In genomic region chr2:64059477-64059876, GRCm38 (mm10) we compare ENCODE assay signal across 25 mouse cellular contexts. TPM values are rescaled to one million over a fixed set of nuclear protein-coding genes. Genes with fewer than 3 reads are reported as not detected.
DNase-seq lines count a peak whose midpoint lies in the region; ATAC-seq and TF ChIP-seq lines count a peak whose summit lies in the region.
"Had no signal": no experiment of that assay in that cellular context is flagged by ENCODE, and none has a peak within 500 bp of the region (broad histone marks: within the 10 kb centered on the region; RNA-seq: fewer than 3 reads in every experiment).

No protein-coding gene starts in this region.

- ATAC-seq in heart, embryonic 16.5 days (replicated peaks; ENCODE audit: extremely low read depth, insufficient read depth, low FRiP score): peak; percentile 11; the same call in 1 of the 2 replicates
- no peak for ATAC-seq in heart, embryonic 11.5 days (replicated peaks; ENCODE audit: insufficient number of reproducible peaks, low FRiP score, low TSS enrichment)
- ATAC-seq in liver, postnatal 0 days: peak; percentile 85
- ATAC-seq in neural tube, embryonic 15.5 days (ENCODE audit: low FRiP score): no peak
- ATAC-seq: forebrain, postnatal 0 days; hindbrain, embryonic 16.5 days; intestine, embryonic 15.5 days; midbrain, embryonic 16.5 days had no signal

- peaks cover 17% of the 10 kb centered on the region for H3K4me1 ChIP-seq in heart, embryonic 16.5 days (ENCODE audit: control insufficient read depth, insufficient read depth, low read length)
- peaks cover 22% of the 10 kb centered on the region for H3K4me1 ChIP-seq in heart, embryonic 11.5 days (ENCODE audit: control insufficient read depth, insufficient read depth, low read length)
- H3K4me1 ChIP-seq in lung, adult 2 months (ENCODE audit: control insufficient read depth, insufficient read depth, low read length): no peaks in the 10 kb centered on the region; the same call in none of the 2 replicates
- H3K4me1 ChIP-seq in liver, postnatal 0 days (ENCODE audit: insufficient read depth): no peaks in the 10 kb centered on the region
- H3K4me1 ChIP-seq in neural tube, embryonic 15.5 days: no peaks in the 10 kb centered on the region
- H3K4me1 ChIP-seq: hindbrain, embryonic 10.5 days; intestine, embryonic 15.5 days; stomach, embryonic 15.5 days had no signal

- TF ChIP-seq CTCF in lung, adult 2 months (IDR thresholded peaks at IDR 0.05; ENCODE audit: insufficient read depth, low read length): no peak
- TF ChIP-seq CTCF in liver, postnatal 0 days (IDR thresholded peaks at IDR 0.05; ENCODE audit: low read depth): no peak

- no peak overlapping the region for H3K9ac ChIP-seq in heart, embryonic 16.5 days (ENCODE audit: low read length)
- H3K9ac ChIP-seq in heart, embryonic 11.5 days (ENCODE audit: low read depth, low read length): no peak overlapping the region
- no peak overlapping the region for H3K9ac ChIP-seq in liver, postnatal 0 days (replicated peaks)
- H3K9ac ChIP-seq in neural tube, embryonic 15.5 days (replicated peaks): no peak overlapping the region
- H3K9ac ChIP-seq: forebrain, postnatal 0 days; intestine, embryonic 15.5 days; liver, embryonic 14.5 days; neural tube, embryonic 13.5 days; stomach, embryonic 15.5 days had no signal

- 66% methylated on average over 5 of the region's 5 CpGs for WGBS in heart, embryonic 16.5 days
- 62% methylated on average over 5 of the region's 5 CpGs for WGBS in heart, embryonic 11.5 days (ENCODE audit: insufficient replicate concordance)
- 71% methylated on average over 5 of the region's 5 CpGs for WGBS in lung, adult 2 months
- WGBS in liver, postnatal 0 days (ENCODE audit: insufficient replicate concordance): 62% methylated on average over 5 of the region's 5 CpGs
- 87% methylated on average over 5 of the region's 5 CpGs for whole genome bisulfite sequencing in neural tube, embryonic 15.5 days

- DNase-seq in kidney, adult 9 months: peak; percentile 85
- no peak for DNase-seq in kidney, postnatal 4 days
- peak; percentile 32 for DNase-seq in lung, postnatal 36 days
- no peak for DNase-seq in lung, adult 2 months
- peak; percentile 15 for DNase-seq in liver, postnatal 0 days
- DNase-seq: adrenal gland, adult 2 months; cerebellum, adult 11 months; cerebellum, postnatal 10 days; forebrain, postnatal 0 days; gastrocnemius, postnatal 25 days; thymus, postnatal 25 days had no signal

- no peak overlapping the region for H3K4me3 ChIP-seq in heart, embryonic 16.5 days (ENCODE audit: low read length)
- no peak overlapping the region for H3K4me3 ChIP-seq in heart, embryonic 11.5 days (ENCODE audit: low read depth, low read length)
- no peak overlapping the region for H3K4me3 ChIP-seq in lung, adult 2 months (replicated peaks; ENCODE audit: extremely low read depth, low read depth, low read length)
- H3K4me3 ChIP-seq in liver, postnatal 0 days (ENCODE audit: low read depth, low read length): no peak overlapping the region
- no peak overlapping the region for H3K4me3 ChIP-seq in neural tube, embryonic 15.5 days (replicated peaks)
- H3K4me3 ChIP-seq: hindbrain, embryonic 10.5 days; intestine, embryonic 15.5 days; layer of hippocampus, adult 2 months; limb, embryonic 10.5 days; myocyte; neural tube, embryonic 13.5 days; stomach, embryonic 15.5 days had no signal

- 0 out of 2 replicates have a peak overlapping the region, but pooled peaks have one; percentile 40 for H3K27ac ChIP-seq in heart, embryonic 16.5 days (ENCODE audit: low read length)
- no peak overlapping the region for H3K27ac ChIP-seq in heart, embryonic 11.5 days (ENCODE audit: low read depth, low read length)
- peak overlapping the region; percentile 82 for H3K27ac ChIP-seq in liver, postnatal 0 days (ENCODE audit: low read depth)
- no peak overlapping the region for H3K27ac ChIP-seq in neural tube, embryonic 15.5 days (replicated peaks)
- H3K27ac ChIP-seq: hindbrain, embryonic 10.5 days; intestine, embryonic 15.5 days; layer of hippocampus, adult 2 months; limb, embryonic 10.5 days; liver, embryonic 14.5 days; macrophage; neural tube, embryonic 13.5 days; stomach, embryonic 15.5 days had no signal

- TF ChIP-seq EP300 in liver, postnatal 0 days (IDR thresholded peaks at IDR 0.05; ENCODE audit: low read depth): peak; percentile 31; the same call in 1 of the 2 replicates

- no peak for TF ChIP-seq POLR2A in lung, adult 2 months (IDR thresholded peaks at IDR 0.05; ENCODE audit: borderline replicate concordance, extremely low read depth, low read depth, low read length)

- no peaks in the 10 kb centered on the region for H3K27me3 ChIP-seq in heart, embryonic 16.5 days (ENCODE audit: control insufficient read depth, insufficient read depth, low read length)
- H3K27me3 ChIP-seq in heart, embryonic 11.5 days (ENCODE audit: control insufficient read depth, insufficient read depth, low read length): no peaks in the 10 kb centered on the region
- no peaks in the 10 kb centered on the region for H3K27me3 ChIP-seq in liver, postnatal 0 days (ENCODE audit: insufficient read depth, low read length)
- no peaks in the 10 kb centered on the region for H3K27me3 ChIP-seq in neural tube, embryonic 15.5 days (replicated peaks)
- H3K27me3 ChIP-seq: intestine, embryonic 15.5 days; neural tube, embryonic 13.5 days; stomach, embryonic 15.5 days had no signal

- H3K36me3 ChIP-seq in heart, embryonic 16.5 days (ENCODE audit: control insufficient read depth, insufficient read depth): no peaks in the 10 kb centered on the region
- H3K36me3 ChIP-seq in heart, embryonic 11.5 days (ENCODE audit: control insufficient read depth, insufficient read depth, low read length): no peaks in the 10 kb centered on the region
- H3K36me3 ChIP-seq in liver, postnatal 0 days (replicated peaks; ENCODE audit: insufficient read depth, low read length): no peaks in the 10 kb centered on the region
- H3K36me3 ChIP-seq in neural tube, embryonic 15.5 days: no peaks in the 10 kb centered on the region
- H3K36me3 ChIP-seq: hindbrain, embryonic 10.5 days; intestine, embryonic 15.5 days; neural tube, embryonic 13.5 days; stomach, embryonic 15.5 days had no signal

- H3K9me3 ChIP-seq in heart, embryonic 16.5 days (replicated peaks; ENCODE audit: control insufficient read depth, low read length): no peaks in the 10 kb centered on the region
- no peaks in the 10 kb centered on the region for H3K9me3 ChIP-seq in heart, embryonic 11.5 days (replicated peaks; ENCODE audit: control insufficient read depth, low read length)
- H3K9me3 ChIP-seq in liver, postnatal 0 days (ENCODE audit: low read length): no peaks in the 10 kb centered on the region
- no peaks in the 10 kb centered on the region for H3K9me3 ChIP-seq in neural tube, embryonic 15.5 days (replicated peaks)
- H3K9me3 ChIP-seq: hindbrain, embryonic 10.5 days; intestine, embryonic 15.5 days; limb, embryonic 10.5 days; neural tube, embryonic 13.5 days; stomach, embryonic 15.5 days had no signal

- no peak overlapping the region for H3K4me2 ChIP-seq in heart, embryonic 16.5 days (ENCODE audit: low read depth, low read length)
- H3K4me2 ChIP-seq in heart, embryonic 11.5 days: no peak overlapping the region
- peak overlapping the region; percentile 32; the same call in 1 of the 2 replicates for H3K4me2 ChIP-seq in liver, postnatal 0 days (ENCODE audit: low read depth, low read length)
- H3K4me2 ChIP-seq in neural tube, embryonic 15.5 days: no peak overlapping the region
- H3K4me2 ChIP-seq: intestine, embryonic 15.5 days; neural tube, embryonic 13.5 days; stomach, embryonic 15.5 days had no signal

RNA-seq across cellular contexts. Expression of gene Fign, which starts 38.4 kb away (rescaled TPM):
- polyA plus RNA-seq in heart, embryonic 16.5 days (2015; fragmentation: Nextera tagmentation; extraction: Ambion mirVana): 6.0 and 6.8 TPM in 2 replicates
- polyA plus RNA-seq in heart, embryonic 11.5 days (2014; fragmentation: Nextera tagmentation; extraction: Ambion mirVana): 11.8 and 11.9 TPM in 2 replicates
- polyA plus RNA-seq in lung, adult 2 months (2012; rRNA removed): 3.6 TPM in 2 replicates
- polyA plus RNA-seq in liver, postnatal 0 days (2015; fragmentation: Nextera tagmentation; extraction: Ambion mirVana): 0.91 and 1.2 TPM in 2 replicates
- polyA plus RNA-seq in neural tube, embryonic 15.5 days (2015; fragmentation: Nextera tagmentation; extraction: Ambion mirVana): 8.6 and 11.0 TPM in 2 replicates
- polyA plus RNA-seq: macrophage had no signal

Comparison
In these comparisons a context has a peak if more than half of its experiments do, and no peak if none do; other contexts are left out.
1. ATAC-seq: peak in heart, embryonic 16.5 days (single experiment) and liver, postnatal 0 days (single experiment); none in heart, embryonic 11.5 days (single experiment) and neural tube, embryonic 15.5 days (single experiment).
2. H3K27ac ChIP-seq: peak in heart, embryonic 16.5 days (single experiment) and liver, postnatal 0 days (single experiment); none in heart, embryonic 11.5 days (single experiment) and neural tube, embryonic 15.5 days (single experiment).
3. DNase-seq: peak in kidney, adult 9 months (single experiment), lung, postnatal 36 days (single experiment) and liver, postnatal 0 days (single experiment); none in kidney, postnatal 4 days (0 of 2) and lung, adult 2 months (single experiment).